Mouse (Mus musculus): ENCODE measurements at regions not wholly inside any gene's neighbourhood (a gene's known extent, or its start where the extent isn't known, plus 50 kb on each side); places are given as distances from the start of the nearest gene placed in this dataset.

GRCm38 (mm10) chr12:80022181-80023106, 90.4 kb downstream of the Zfp36l1 start:
- Histone ChIP-seq H3K4me3 (ENCODE audit: low read depth, low read length) (peak overlapping the region; percentile 13; the same call in 1 of the 2 replicates), H3K27ac (ENCODE audit: low read depth, low read length) (peak overlapping the region; percentile 87), H3K36me3 (ENCODE audit: control insufficient read depth, insufficient read depth, low read length) (no peaks in the 10 kb centered on the region), H3K9ac (ENCODE audit: low read length) (peak overlapping the region; percentile 45; the same call in 1 of the 2 replicates), H3K4me2 (peak overlapping the region; percentile 26), H3K27me3 (ENCODE audit: control insufficient read depth, insufficient read depth, low read length) (no peaks in the 10 kb centered on the region), H3K9me3 (ENCODE audit: control insufficient read depth, low read length) (no peaks in the 10 kb centered on the region), H3K4me1 (ENCODE audit: control insufficient read depth, insufficient read depth, low read length) (peaks cover 44% of the 10 kb centered on the region)
- ATAC-seq (ENCODE audit: low FRiP score) = peak; percentile 76
- WGBS = 3% methylated on average over 18 of the region's 18 CpGs
- peak; percentile 92 for DNase-seq (ENCODE audit: low spot score, missing footprints)

- Histone ChIP-seq H3K27ac (ENCODE audit: low read depth, low read length) (peak overlapping the region; percentile 87), H3K9ac (ENCODE audit: low read length) (peak overlapping the region; percentile 45; the same call in 1 of the 2 replicates), H3K4me3 (ENCODE audit: low read depth, low read length) (no peak overlapping the region), H3K4me1 (ENCODE audit: control insufficient read depth, insufficient read depth, low read length) (peaks cover 44% of the 10 kb centered on the region), H3K36me3 (ENCODE audit: control insufficient read depth, insufficient read depth, low read length) (no peaks in the 10 kb centered on the region), H3K27me3 (ENCODE audit: control insufficient read depth, insufficient read depth, low read length) (no peaks in the 10 kb centered on the region), H3K9me3 (ENCODE audit: control insufficient read depth, low read length) (no peaks in the 10 kb centered on the region), H3K4me2 (peak overlapping the region; percentile 26; the same call in 1 of the 2 replicates)
- 1% methylated on average over 6 of the region's 6 CpGs for WGBS
- ATAC-seq (ENCODE audit: low FRiP score) (no peak; the same call in 1 of the 2 replicates), DNase-seq (ENCODE audit: low spot score, missing footprints) (peak; percentile 90)
Observed at GRCm38 (mm10) chr12:80021030-80021473, 91.8 kb downstream of the Zfp36l1 start.

DNA sequence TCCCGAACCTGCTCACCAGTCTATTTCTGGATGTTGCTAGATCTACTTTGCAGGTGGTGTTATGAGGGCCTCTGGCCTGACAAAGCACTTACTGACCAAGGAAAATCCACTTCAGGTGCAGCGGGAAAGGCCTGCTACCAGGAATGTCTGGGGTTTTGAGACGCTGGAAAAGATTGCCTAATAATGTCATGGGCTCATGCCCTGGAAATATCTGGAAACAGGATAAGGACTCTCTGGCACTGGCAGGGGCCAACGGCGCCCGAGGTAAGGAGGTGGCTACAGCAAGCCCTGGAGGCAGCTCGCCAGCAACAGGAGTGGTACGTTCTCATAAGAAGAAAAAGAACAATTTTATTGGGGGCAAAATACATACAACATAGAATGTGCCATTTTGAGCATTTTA, 94.7 kb downstream of the Zfp36l1 start:
- no peak for DNase-seq (ENCODE audit: low spot score, missing footprints)
- ATAC-seq (ENCODE audit: low FRiP score) = no peak
- Histone ChIP-seq H3K4me3 (ENCODE audit: low read depth, low read length) (no peak overlapping the region), H3K9me3 (ENCODE audit: control insufficient read depth, low read length) (no peaks in the 10 kb centered on the region), H3K36me3 (ENCODE audit: control insufficient read depth, insufficient read depth, low read length) (no peaks in the 10 kb centered on the region), H3K27ac (ENCODE audit: low read depth, low read length) (no peak overlapping the region), H3K4me1 (ENCODE audit: control insufficient read depth, insufficient read depth, low read length) (peaks cover 40% of the 10 kb centered on the region), H3K27me3 (ENCODE audit: control insufficient read depth, insufficient read depth, low read length) (no peaks in the 10 kb centered on the region), H3K4me2 (no peak overlapping the region), H3K9ac (ENCODE audit: low read length) (no peak overlapping the region)
- 89% methylated on average over 8 of the region's 8 CpGs for WGBS

DNA sequence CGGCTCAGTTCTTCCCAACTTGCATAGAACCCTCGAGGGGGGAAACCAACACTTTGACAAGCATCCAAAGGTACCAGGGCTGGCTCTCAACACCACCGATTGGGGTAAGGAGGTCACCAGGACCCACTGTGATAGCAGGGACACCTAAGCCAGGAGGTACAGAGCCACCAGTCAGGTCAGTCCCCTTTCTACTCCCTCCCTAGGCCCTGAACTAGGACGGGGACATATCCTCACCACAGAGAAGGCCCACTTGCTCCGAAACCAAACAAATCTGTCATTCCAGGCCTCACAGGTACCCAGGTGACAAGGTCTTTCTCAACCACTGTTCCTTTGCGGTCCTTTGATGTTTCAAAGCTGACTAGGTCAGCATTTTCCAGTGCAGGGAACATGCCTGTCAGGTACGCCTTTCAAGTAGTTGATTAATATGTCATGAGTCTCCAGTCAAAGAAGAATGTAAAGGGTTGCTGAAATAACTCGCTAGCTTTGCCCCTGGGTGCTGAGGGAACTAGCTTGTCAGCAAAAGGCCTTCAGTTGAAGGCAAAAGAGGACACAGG, 95.4 kb downstream of the Zfp36l1 start:
- no peak for DNase-seq (ENCODE audit: low spot score, missing footprints)
- Histone ChIP-seq H3K27me3 (ENCODE audit: control insufficient read depth, insufficient read depth, low read length) (no peaks in the 10 kb centered on the region), H3K9me3 (ENCODE audit: control insufficient read depth, low read length) (no peaks in the 10 kb centered on the region), H3K4me1 (ENCODE audit: control insufficient read depth, insufficient read depth, low read length) (peaks cover 34% of the 10 kb centered on the region), H3K36me3 (ENCODE audit: control insufficient read depth, insufficient read depth, low read length) (no peaks in the 10 kb centered on the region), H3K27ac (ENCODE audit: low read depth, low read length) (no peak overlapping the region), H3K9ac (ENCODE audit: low read length) (no peak overlapping the region), H3K4me2 (no peak overlapping the region), H3K4me3 (ENCODE audit: low read depth, low read length) (no peak overlapping the region)
- ATAC-seq (ENCODE audit: low FRiP score) = no peak
- 85% methylated on average over 8 of the region's 8 CpGs for WGBS

DNA sequence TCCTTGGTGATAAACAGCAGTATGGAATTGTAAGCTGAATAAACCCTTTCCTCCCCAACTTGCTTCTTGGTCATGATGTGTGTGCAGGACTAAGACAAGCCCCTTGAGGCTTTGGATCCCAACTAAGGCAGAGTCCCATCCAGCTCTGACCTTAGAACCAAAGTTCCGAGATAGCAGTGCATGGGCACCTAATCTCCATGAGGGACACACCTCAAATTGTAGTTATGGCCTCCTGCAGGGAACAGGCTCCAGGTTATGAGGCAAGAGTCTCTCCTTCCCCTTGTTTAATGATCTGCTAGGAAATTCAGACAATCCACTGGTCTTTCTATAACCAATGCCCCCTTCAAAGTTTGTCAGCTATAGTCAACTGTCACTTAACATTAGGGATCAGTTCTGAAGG, 96.9 kb downstream of the Zfp36l1 start:
- no peak overlapping the region for H3K4me2 ChIP-seq
- no peak overlapping the region for H3K27ac ChIP-seq (ENCODE audit: low read depth, low read length)
- H3K4me3 ChIP-seq (ENCODE audit: low read depth, low read length) = no peak overlapping the region
- H3K4me1 ChIP-seq (ENCODE audit: control insufficient read depth, insufficient read depth, low read length) = peaks cover 19% of the 10 kb centered on the region
- no peaks in the 10 kb centered on the region for H3K9me3 ChIP-seq (ENCODE audit: control insufficient read depth, low read length)
- no peak for ATAC-seq (ENCODE audit: low FRiP score)
- WGBS = 93% methylated on average over 1 of the region's 1 CpGs
- no peak overlapping the region for H3K9ac ChIP-seq (ENCODE audit: low read length)
- H3K36me3 ChIP-seq (ENCODE audit: control insufficient read depth, insufficient read depth, low read length) = no peaks in the 10 kb centered on the region
- H3K27me3 ChIP-seq (ENCODE audit: control insufficient read depth, insufficient read depth, low read length) = no peaks in the 10 kb centered on the region
- no peak for DNase-seq (ENCODE audit: low spot score, missing footprints)

- ATAC-seq (ENCODE audit: low FRiP score) (no peak), DNase-seq (ENCODE audit: low spot score, missing footprints) (no peak)
- 67% methylated on average over 7 of the region's 7 CpGs for WGBS
- Histone ChIP-seq H3K4me2 (no peak overlapping the region; the same call in 1 of the 2 replicates), H3K36me3 (ENCODE audit: control insufficient read depth, insufficient read depth, low read length) (no peaks in the 10 kb centered on the region), H3K9ac (ENCODE audit: low read length) (no peak overlapping the region), H3K4me1 (ENCODE audit: control insufficient read depth, insufficient read depth, low read length) (peaks cover 10% of the 10 kb centered on the region), H3K4me3 (ENCODE audit: low read depth, low read length) (no peak overlapping the region), H3K27ac (ENCODE audit: low read depth, low read length) (peak overlapping the region; percentile 27; the same call in 1 of the 2 replicates), H3K9me3 (ENCODE audit: control insufficient read depth, low read length) (no peaks in the 10 kb centered on the region), H3K27me3 (ENCODE audit: control insufficient read depth, insufficient read depth, low read length) (no peaks in the 10 kb centered on the region)
Observed at GRCm38 (mm10) chr12:80014598-80014983, 98.2 kb downstream of the Zfp36l1 start.

DNA sequence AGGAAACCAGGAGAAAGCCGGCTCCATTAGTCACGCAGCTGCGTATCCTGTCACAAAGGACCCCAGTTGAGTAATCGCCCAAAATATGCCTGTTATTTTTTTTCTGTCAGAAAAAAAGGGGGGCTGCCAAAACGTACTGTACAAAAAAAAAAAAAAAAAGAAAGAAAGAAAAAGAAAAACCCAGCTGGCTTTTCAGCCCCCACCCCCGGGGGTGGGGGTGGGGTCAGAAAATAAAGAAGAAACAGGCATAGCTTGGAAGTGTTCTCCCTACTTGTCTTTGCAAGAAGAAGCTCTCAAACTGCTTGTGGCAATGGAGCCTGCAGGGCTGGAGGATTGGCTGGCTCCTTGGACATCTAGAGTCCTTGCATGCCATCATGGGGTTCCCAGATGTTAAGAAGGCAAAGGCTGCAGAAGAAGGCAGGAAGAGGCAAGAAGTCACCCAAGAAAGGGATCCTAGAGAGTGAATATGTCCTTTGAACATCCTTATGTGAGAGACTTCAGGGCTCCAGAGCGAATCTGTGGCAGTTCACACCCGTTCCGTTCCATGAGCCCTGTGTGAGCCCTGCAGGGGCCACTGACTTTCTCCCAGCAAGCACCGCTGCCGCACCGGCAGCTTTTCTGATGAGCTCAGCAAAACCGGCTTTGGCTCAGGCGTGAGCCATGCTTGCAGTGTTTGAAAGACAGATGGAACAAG, 98.8 kb downstream of the Zfp36l1 start:
- no peaks in the 10 kb centered on the region for H3K36me3 ChIP-seq (ENCODE audit: control insufficient read depth, insufficient read depth, low read length)
- H3K4me1 ChIP-seq (ENCODE audit: control insufficient read depth, insufficient read depth, low read length) = peaks cover 10% of the 10 kb centered on the region
- 0 out of 2 replicates have a peak, but pooled peaks have one; percentile 63 for ATAC-seq (ENCODE audit: low FRiP score)
- peak overlapping the region; percentile 9 for H3K4me2 ChIP-seq
- H3K27me3 ChIP-seq (ENCODE audit: control insufficient read depth, insufficient read depth, low read length) = no peaks in the 10 kb centered on the region
- 27% methylated on average over 14 of the region's 14 CpGs for WGBS
- DNase-seq (ENCODE audit: low spot score, missing footprints) = peak; percentile 89
- no peak overlapping the region for H3K4me3 ChIP-seq (ENCODE audit: low read depth, low read length)
- peak overlapping the region; percentile 34; the same call in 1 of the 2 replicates for H3K9ac ChIP-seq (ENCODE audit: low read length)
- H3K9me3 ChIP-seq (ENCODE audit: control insufficient read depth, low read length) = no peaks in the 10 kb centered on the region
- H3K27ac ChIP-seq (ENCODE audit: low read depth, low read length) = peak overlapping the region; percentile 27; the same call in 1 of the 2 replicates

GRCm38 (mm10) chr12:80013577-80013903, 99.3 kb downstream of the Zfp36l1 start:
- H3K27ac ChIP-seq (ENCODE audit: low read depth, low read length) = no peak overlapping the region
- no peak overlapping the region for H3K9ac ChIP-seq (ENCODE audit: low read length)
- peak; percentile 89 for DNase-seq (ENCODE audit: low spot score, missing footprints)
- no peaks in the 10 kb centered on the region for H3K27me3 ChIP-seq (ENCODE audit: control insufficient read depth, insufficient read depth, low read length)
- no peak overlapping the region for H3K4me3 ChIP-seq (ENCODE audit: low read depth, low read length)
- ATAC-seq (ENCODE audit: low FRiP score) = no peak
- H3K36me3 ChIP-seq (ENCODE audit: control insufficient read depth, insufficient read depth, low read length) = no peaks in the 10 kb centered on the region
- H3K9me3 ChIP-seq (ENCODE audit: control insufficient read depth, low read length) = no peaks in the 10 kb centered on the region
- 74% methylated on average over 6 of the region's 6 CpGs for whole genome bisulfite sequencing
- H3K4me1 ChIP-seq (ENCODE audit: control insufficient read depth, insufficient read depth, low read length) = peaks cover 9% of the 10 kb centered on the region
- H3K4me2 ChIP-seq = no peak overlapping the region
